Mouse (Mus musculus) lung, embryonic 14.5 days (tissue): ENCODE data around the gene Gm20388. TPM values are rescaled to one million over a fixed set of nuclear protein-coding genes. Genes with fewer than 3 reads are reported as not detected.

Source experiments
- ATAC-seq: fragments of 200-750 bp; cut with Nextera tagmentation; 2 replicates; pipeline ENCODE4 v1.8.0; 2017; ENCODE audit warnings: mild to moderate bottlenecking, moderate TSS enrichment, moderate library complexity; ENCODE audit not compliant: insufficient read depth
- DNase-seq: peaks from one replicate; pipeline ENCODE4 v3.0.0-alpha.2; 2015
- H3K27ac ChIP-seq: fragments of 300-500 bp; sonication (generic); 2 replicates; pipeline ENCODE4 v1.5.1; 2014; ENCODE audit warnings: low read depth, mild to moderate bottlenecking, moderate library complexity
- H3K27me3 ChIP-seq: fragments of 300-500 bp; sonication (generic); 2 replicates; pipeline ENCODE4 v1.6.1; 2014; ENCODE audit warnings: low read length, control low read depth; ENCODE audit not compliant: insufficient read depth
- H3K36me3 ChIP-seq: fragments of 300-500 bp; sonication (generic); 2 replicates; pipeline ENCODE4 v1.6.1; 2014; ENCODE audit warnings: control low read depth; ENCODE audit not compliant: insufficient read depth
- H3K4me1 ChIP-seq: fragments of 300-500 bp; sonication (generic); 2 replicates; pipeline ENCODE4 v1.6.1; 2014; ENCODE audit warnings: antibody characterized with exemption, control low read depth; ENCODE audit not compliant: insufficient read depth
- H3K4me2 ChIP-seq: fragments of 300-500 bp; sonication (generic); 2 replicates; pipeline ENCODE4 v1.6.1; 2014; ENCODE audit warnings: mild to moderate bottlenecking
- H3K4me3 ChIP-seq: fragments of 300-500 bp; sonication (generic); 2 replicates; pipeline ENCODE4 v1.5.1; 2014; ENCODE audit warnings: low read depth, low read length
- H3K9ac ChIP-seq: fragments of 300-500 bp; sonication (generic); 2 replicates; pipeline ENCODE4 v1.6.1; 2014
- H3K9me3 ChIP-seq: fragments of 300-500 bp; sonication (generic); 2 replicates; pipeline ENCODE4 v1.6.1; 2016; ENCODE audit warnings: low read depth, low read length, control low read depth
- CTCF ChIP-seq: IDR thresholded peaks from 2 replicates; pipeline ENCODE4 v1.5.1; 2016; ENCODE audit warnings: antibody characterized with exemption, low read depth
- WGBS: fragments of 180-500 bp; shearing (Covaris S2); extraction: QIAGEN DNeasy Blood & Tissue Kit; methylation state at CpG from one replicate; pipeline ENCODE4 v1.1.7; 2014; 5-methylcytosine and 5-hydroxymethylcytosine counted together
- polyA plus RNA-seq: library from polyadenylated mRNA; unstranded; fragments of >200 nt; fragmentation: Nextera tagmentation; extraction: Ambion mirVana; gene quantifications from 2 replicates; pipeline ENCODE4 v1.2.1, GENCODE M21; 2014

The Gm20388 gene
- polyA plus RNA-seq, 1 experiment from 2014 or later, result not detected

DNA sequence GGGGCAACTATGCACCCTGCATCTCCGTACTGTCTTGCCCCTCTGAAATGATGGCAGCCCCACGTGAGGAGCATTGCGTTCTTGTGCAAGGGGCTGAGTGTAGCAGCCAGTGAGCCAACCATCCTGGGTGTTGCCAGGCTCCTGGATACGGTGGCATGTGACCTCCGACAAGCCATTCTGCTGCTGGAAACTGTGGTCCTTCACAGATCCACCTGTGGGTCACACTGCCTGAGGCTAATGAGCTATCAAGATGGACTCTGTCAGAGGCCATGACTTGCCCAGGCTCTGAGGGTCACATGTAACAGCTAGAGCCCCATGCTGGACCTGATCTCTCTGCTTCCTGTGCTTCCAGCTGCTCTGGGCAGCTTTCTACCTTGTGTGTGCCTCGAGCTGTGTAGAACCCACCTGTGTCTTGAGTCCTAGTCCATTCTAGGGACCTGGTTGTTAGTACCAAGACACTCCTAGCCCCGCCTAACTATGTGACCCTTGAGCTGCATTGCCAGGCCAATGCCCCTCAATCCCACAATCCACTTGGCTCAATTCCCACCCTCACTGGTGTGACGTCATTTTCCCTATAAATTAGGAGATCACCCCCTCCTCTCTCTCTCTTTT, 3506.4 kb downstream of the Gm20388 start:
- DNase-seq, result no peak
- Histone ChIP-seq H3K4me3 (no peak overlapping the region), H3K4me2 (no peak overlapping the region), H3K9me3 (no peaks in the 10 kb centered on the region), H3K36me3 (no peaks in the 10 kb centered on the region), H3K27ac (no peak overlapping the region), H3K9ac (no peak overlapping the region), H3K4me1 (no peaks in the 10 kb centered on the region), H3K27me3 (peaks cover 23% of the 10 kb centered on the region)
- WGBS, result 73% methylated on average over 8 of the region's 8 CpGs
- ATAC-seq, result no peak
- TF ChIP-seq CTCF, result no peak

- H3K36me3 ChIP-seq, result no peaks in the 10 kb centered on the region
- H3K9me3 ChIP-seq, result no peaks in the 10 kb centered on the region
- H3K27ac ChIP-seq, result no peak overlapping the region
- no peak for ATAC-seq
- H3K4me3 ChIP-seq, result no peak overlapping the region
- no peak overlapping the region for H3K9ac ChIP-seq
- no peaks in the 10 kb centered on the region for H3K4me1 ChIP-seq
- no peak for TF ChIP-seq CTCF
- H3K4me2 ChIP-seq, result no peak overlapping the region
- no peaks in the 10 kb centered on the region for H3K27me3 ChIP-seq
- WGBS, result 83% methylated on average over 4 of the region's 4 CpGs
- no peak for DNase-seq
These were observed 3509.1 kb downstream of the Gm20388 start for GRCm38 (mm10) chr8:123419711-123420110.

DNA sequence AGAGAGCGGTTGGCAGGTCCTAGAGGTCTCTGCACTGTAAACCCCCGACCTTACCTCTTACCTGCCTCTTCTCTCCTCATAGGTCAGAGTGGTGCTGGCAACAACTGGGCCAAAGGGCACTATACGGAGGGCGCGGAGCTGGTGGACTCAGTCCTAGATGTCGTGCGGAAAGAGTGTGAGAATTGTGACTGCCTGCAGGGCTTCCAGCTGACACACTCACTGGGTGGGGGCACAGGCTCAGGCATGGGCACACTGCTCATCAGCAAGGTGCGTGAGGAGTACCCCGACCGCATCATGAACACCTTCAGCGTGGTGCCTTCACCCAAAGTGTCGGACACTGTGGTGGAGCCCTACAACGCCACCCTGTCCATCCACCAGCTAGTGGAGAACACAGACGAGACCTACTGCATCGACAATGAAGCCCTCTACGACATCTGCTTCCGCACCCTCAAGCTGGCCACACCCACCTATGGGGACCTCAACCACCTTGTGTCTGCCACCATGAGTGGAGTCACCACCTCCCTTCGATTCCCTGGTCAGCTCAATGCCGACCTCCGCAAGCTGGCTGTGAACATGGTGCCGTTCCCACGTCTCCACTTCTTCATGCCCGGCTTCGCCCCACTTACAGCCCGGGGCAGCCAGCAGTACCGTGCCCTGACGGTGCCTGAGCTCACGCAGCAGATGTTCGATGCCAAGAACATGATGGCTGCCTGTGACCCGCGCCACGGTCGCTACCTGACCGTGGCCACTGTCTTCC, 3510.1 kb downstream of the Gm20388 start:
- no peak for TF ChIP-seq CTCF

GRCm38 (mm10) chr8:123421325-123421724, 3510.7 kb downstream of the Gm20388 start:
- ATAC-seq, result no peak
- no peak for TF ChIP-seq CTCF
- Histone ChIP-seq H3K9ac (no peak overlapping the region), H3K27me3 (no peaks in the 10 kb centered on the region), H3K4me2 (no peak overlapping the region), H3K4me1 (no peaks in the 10 kb centered on the region), H3K27ac (no peak overlapping the region), H3K36me3 (no peaks in the 10 kb centered on the region), H3K9me3 (peaks cover under 1% of the 10 kb centered on the region; the same call in 1 of the 2 replicates), H3K4me3 (no peak overlapping the region)
- no peak for DNase-seq
- WGBS, result 82% methylated on average over 19 of the region's 19 CpGs

More for the DNA sequence above, 3510.1 kb downstream of the Gm20388 start:
- H3K27ac ChIP-seq, result no peak overlapping the region
- no peak overlapping the region for H3K9ac ChIP-seq
- ATAC-seq (no peak), DNase-seq (no peak)
- WGBS, result 88% methylated on average over 34 of the region's 34 CpGs
- no peaks in the 10 kb centered on the region for H3K4me1 ChIP-seq
- H3K27me3 ChIP-seq, result no peaks in the 10 kb centered on the region
- H3K4me3 ChIP-seq, result no peak overlapping the region
- H3K9me3 ChIP-seq, result no peaks in the 10 kb centered on the region
- H3K36me3 ChIP-seq, result no peaks in the 10 kb centered on the region
- H3K4me2 ChIP-seq, result no peak overlapping the region

DNA sequence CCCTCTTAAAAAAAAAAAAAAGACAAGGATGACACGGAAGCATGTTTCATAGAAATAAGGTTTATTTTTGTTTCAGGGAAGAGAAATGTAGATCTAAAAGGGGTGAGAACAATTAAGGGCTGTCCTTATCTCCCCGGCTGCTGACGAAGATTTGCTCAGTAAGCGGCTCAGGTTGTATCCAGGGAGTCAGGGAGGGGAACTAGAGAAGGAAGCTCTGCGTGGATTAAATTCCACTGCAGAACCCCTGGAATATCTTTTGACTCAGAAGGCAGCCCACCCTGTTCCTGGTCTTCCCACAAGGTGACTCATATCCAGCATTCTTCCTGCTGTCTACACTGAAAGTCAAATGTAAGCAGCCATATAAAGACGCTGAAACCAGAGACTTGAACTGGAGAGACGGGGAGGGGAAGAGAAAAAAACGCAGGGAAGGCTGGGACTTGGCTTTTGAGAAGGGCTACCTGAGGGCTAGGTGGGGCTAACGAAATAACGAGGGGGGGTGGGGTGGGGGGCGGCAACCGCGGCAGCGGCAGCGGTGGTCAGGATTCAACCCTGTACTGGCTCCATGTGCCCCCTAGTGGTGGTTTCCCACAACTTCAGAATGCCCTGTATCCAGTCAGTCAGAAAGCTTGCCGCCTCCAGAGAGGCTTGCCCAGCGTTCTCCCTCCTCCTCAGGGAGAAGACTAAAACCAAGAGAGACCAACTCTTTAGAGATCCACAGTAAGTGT, 3511.6 kb downstream of the Gm20388 start:
- Histone ChIP-seq H3K36me3 (no peaks in the 10 kb centered on the region), H3K27ac (no peak overlapping the region), H3K9me3 (peaks cover 10% of the 10 kb centered on the region; the same call in 1 of the 2 replicates), H3K9ac (no peak overlapping the region; the same call in 1 of the 2 replicates), H3K4me1 (no peaks in the 10 kb centered on the region), H3K27me3 (no peaks in the 10 kb centered on the region), H3K4me2 (peak overlapping the region; percentile 54), H3K4me3 (peak overlapping the region; percentile 9; the same call in 1 of the 2 replicates)
- WGBS, result 7% methylated on average over 17 of the region's 17 CpGs
- DNase-seq (peak; percentile 85), ATAC-seq (peak; percentile 52; the same call in 1 of the 2 replicates)
- peak; percentile 78 for TF ChIP-seq CTCF

GRCm38 (mm10) chr8:123422781-123423159, 3512.1 kb downstream of the Gm20388 start:
- Histone ChIP-seq H3K36me3 (no peaks in the 10 kb centered on the region), H3K27me3 (no peaks in the 10 kb centered on the region), H3K4me2 (peak overlapping the region; percentile 54; the same call in 1 of the 2 replicates), H3K9me3 (peaks cover 15% of the 10 kb centered on the region; the same call in 1 of the 2 replicates), H3K4me1 (no peaks in the 10 kb centered on the region), H3K4me3 (no peak overlapping the region), H3K27ac (no peak overlapping the region), H3K9ac (no peak overlapping the region)
- 14% methylated on average over 3 of the region's 3 CpGs for WGBS
- no peak for ATAC-seq
- no peak for TF ChIP-seq CTCF
- no peak for DNase-seq

DNA sequence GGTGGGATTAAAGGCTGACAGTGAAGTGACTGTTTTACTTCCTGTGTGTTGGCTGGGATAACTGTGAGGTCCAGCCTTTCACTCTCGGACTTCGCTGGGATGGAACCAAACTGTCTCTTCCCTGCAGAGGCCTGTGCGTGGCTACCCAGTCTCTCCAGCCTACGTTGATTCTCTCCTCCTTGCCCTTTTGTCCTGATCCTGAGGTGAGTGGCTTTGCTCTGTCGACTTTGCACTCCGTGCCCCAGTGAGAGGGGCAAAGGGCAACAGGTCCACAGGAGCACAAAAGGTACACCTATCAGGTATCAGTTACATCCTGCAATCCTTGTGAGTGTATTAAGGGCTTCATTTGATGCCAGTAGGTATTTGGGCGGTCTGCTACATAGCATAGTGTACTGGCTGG, 3512.8 kb downstream of the Gm20388 start, which contains the start of gene Def8:
Def8 (plus strand) TSS at position 87 of the 400 bp plus-strand sequence.
- no peak within 1 kb of the TSS for H3K27ac ChIP-seq
- peak within 1 kb of the TSS; percentile 9; the same call in 1 of the 2 replicates for H3K4me3 ChIP-seq
- H3K4me1 ChIP-seq, result no peaks in the 10 kb centered on the region
- no peak for TF ChIP-seq CTCF
- H3K27me3 ChIP-seq, result no peaks in the 10 kb centered on the region
- H3K9ac ChIP-seq, result no peak within 1 kb of the TSS; the same call in 1 of the 2 replicates
- WGBS, result 66% methylated on average over 7 of the region's 7 CpGs
- DNase-seq, result no peak
- peaks cover 22% of the 10 kb centered on the region for H3K9me3 ChIP-seq
- H3K36me3 ChIP-seq, result no peaks in the 10 kb centered on the region
- peak within 1 kb of the TSS; percentile 54 for H3K4me2 ChIP-seq
- no peak for ATAC-seq
